ENCODE assay signal across 9 mouse cellular contexts in the genomic region with DNA sequence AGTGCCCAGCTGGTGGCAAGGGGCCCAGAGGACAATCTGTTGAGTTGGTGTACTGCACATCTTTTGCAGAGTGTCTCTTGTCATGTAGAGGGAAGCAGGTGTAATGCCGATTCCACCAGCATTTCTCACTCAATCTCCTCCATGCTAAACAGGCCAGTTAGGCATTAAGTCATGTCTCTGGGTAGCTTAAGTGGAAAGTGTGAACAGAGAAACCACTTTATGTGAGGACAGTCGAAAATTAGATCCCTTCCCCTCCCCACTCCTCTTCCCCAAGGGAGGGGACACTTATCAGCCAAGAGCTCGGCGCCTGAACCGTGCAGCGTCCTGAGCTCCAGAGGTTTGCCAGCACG. TPM values are rescaled to one million over a fixed set of nuclear protein-coding genes. Genes with fewer than 3 reads are reported as not detected.
A peak's percentile ranks its signal among the peaks of the same experiment; 100 is the strongest.
DNase-seq lines count a peak whose midpoint lies in the region; ATAC-seq and TF ChIP-seq lines count a peak whose summit lies in the region.
"Had no signal": no experiment of that assay in that cellular context is flagged by ENCODE, and none has a peak within 500 bp of the region (broad histone marks: within the 10 kb centered on the region; RNA-seq: fewer than 3 reads in every experiment).

No protein-coding gene starts in this region.

- no peak overlapping the region for H3K27ac ChIP-seq in heart, embryonic 14.5 days (replicated peaks in 1 of 2; ENCODE audit: control insufficient read depth in 1 of 2, insufficient read depth in 1 of 2, low read depth in 2 of 2, low read length in 2 of 2)
- no peak overlapping the region for H3K27ac ChIP-seq in hindbrain, embryonic 14.5 days
- H3K27ac ChIP-seq in midbrain, embryonic 12.5 days (replicated peaks): no peak overlapping the region

- intact Hi-C loops in heart, postnatal 25 days (cut with DNase I): no loop called here

- H3K9me3 ChIP-seq in heart, embryonic 14.5 days (ENCODE audit: control insufficient read depth, low read length): no peaks in the 10 kb centered on the region
- no peaks in the 10 kb centered on the region for H3K9me3 ChIP-seq in hindbrain, embryonic 14.5 days (ENCODE audit: control insufficient read depth, low read length)
- no peaks in the 10 kb centered on the region for H3K9me3 ChIP-seq in midbrain, embryonic 12.5 days

- no peak for DNase-seq in heart, postnatal 25 days (ENCODE audit: low spot score)
- peak; percentile 58 for DNase-seq in brain, embryonic 14.5 days (ENCODE audit: low read depth)
- no peak for DNase-seq in hindbrain, embryonic 14.5 days (ENCODE audit: low spot score)
- DNase-seq in thymus, postnatal 0 days (ENCODE audit: low spot score): no peak
- no peak for DNase-seq in MN1 (ENCODE audit: low spot score)
- no peak for DNase-seq in retina, embryonic 14.5 days (ENCODE audit: low spot score)
- DNase-seq: adrenal gland, adult 8-10 months had no signal

- WGBS in heart, embryonic 14.5 days: 9% methylated on average over 7 of the region's 7 CpGs
- 2% methylated on average over 7 of the region's 7 CpGs for WGBS in hindbrain, embryonic 14.5 days
- WGBS in midbrain, embryonic 12.5 days: 4% methylated on average over 7 of the region's 7 CpGs

- H3K27me3 ChIP-seq in heart, embryonic 14.5 days (ENCODE audit: control insufficient read depth, insufficient read depth, low read length): peaks cover 56% of the 10 kb centered on the region
- peaks cover 70% of the 10 kb centered on the region for H3K27me3 ChIP-seq in hindbrain, embryonic 14.5 days (ENCODE audit: control insufficient read depth, insufficient read depth, low read length)
- peaks cover 62% of the 10 kb centered on the region for H3K27me3 ChIP-seq in midbrain, embryonic 12.5 days

- no peak for ATAC-seq in heart, embryonic 14.5 days (ENCODE audit: insufficient number of reproducible peaks, insufficient read depth, low FRiP score, low read depth)
- ATAC-seq in hindbrain, embryonic 14.5 days (ENCODE audit: low FRiP score): 0 out of 2 replicates have a peak, but pooled peaks have one; percentile 7
- peak; percentile 8; the same call in 1 of the 2 replicates for ATAC-seq in midbrain, embryonic 12.5 days (ENCODE audit: low FRiP score, low read depth)

- H3K4me2 ChIP-seq in heart, embryonic 14.5 days (ENCODE audit: low read length): peak overlapping the region; percentile 68
- peak overlapping the region; percentile 94 for H3K4me2 ChIP-seq in hindbrain, embryonic 14.5 days (replicated peaks)
- peak overlapping the region; percentile 91 for H3K4me2 ChIP-seq in midbrain, embryonic 12.5 days (replicated peaks)

- H3K36me3 ChIP-seq in heart, embryonic 14.5 days (ENCODE audit: control insufficient read depth, insufficient read depth, low read length): peaks cover 6% of the 10 kb centered on the region
- peaks cover 4% of the 10 kb centered on the region; the same call in 1 of the 2 replicates for H3K36me3 ChIP-seq in hindbrain, embryonic 14.5 days (replicated peaks; ENCODE audit: control insufficient read depth, insufficient read depth)
- no peaks in the 10 kb centered on the region for H3K36me3 ChIP-seq in midbrain, embryonic 12.5 days

- no peak for TF ChIP-seq POLR2A in brain, embryonic 14.5 days (IDR thresholded peaks at IDR 0.05; ENCODE audit: borderline replicate concordance, extremely low read depth, insufficient read depth, insufficient read length, poor library complexity, severe bottlenecking)

- peak overlapping the region; percentile 38 to 50 for H3K4me3 ChIP-seq in heart, embryonic 14.5 days (ENCODE audit: control insufficient read depth in 1 of 2, insufficient read depth in 1 of 2, low read depth in 1 of 2, low read length in 2 of 2)
- H3K4me3 ChIP-seq in hindbrain, embryonic 14.5 days (replicated peaks; ENCODE audit: low read length): peak overlapping the region; percentile 55
- H3K4me3 ChIP-seq in midbrain, embryonic 12.5 days: peak overlapping the region; percentile 54

- H3K9ac ChIP-seq in heart, embryonic 14.5 days (ENCODE audit: low read length): no peak overlapping the region
- peak overlapping the region; percentile 56; the same call in 1 of the 2 replicates for H3K9ac ChIP-seq in hindbrain, embryonic 14.5 days
- H3K9ac ChIP-seq in midbrain, embryonic 12.5 days (replicated peaks): no peak overlapping the region

- no peak for TF ChIP-seq CTCF in brain, embryonic 14.5 days (IDR thresholded peaks at IDR 0.05; ENCODE audit: borderline replicate concordance, extremely low read depth, insufficient read depth, insufficient read length)

- peaks cover 4 to 20% of the 10 kb centered on the region in 2 experiments for H3K4me1 ChIP-seq in heart, embryonic 14.5 days (ENCODE audit: control insufficient read depth in 2 of 2, insufficient read depth in 2 of 2, low read length in 2 of 2)
- H3K4me1 ChIP-seq in hindbrain, embryonic 14.5 days (replicated peaks; ENCODE audit: control insufficient read depth, insufficient read depth, low read length): peaks cover 25% of the 10 kb centered on the region
- peaks cover 24% of the 10 kb centered on the region for H3K4me1 ChIP-seq in midbrain, embryonic 12.5 days

RNA-seq across cellular contexts. Expression of a gene that starts 0.7 kb away (rescaled TPM):
- polyA plus RNA-seq in heart, embryonic 14.5 days (2014; fragmentation: Nextera tagmentation; extraction: Ambion mirVana): not detected in 2 replicates
- not detected for total RNA-seq in heart, postnatal 25 days (2021)
- polyA plus RNA-seq in brain, embryonic 14.5 days (2012; rRNA removed): 1.1 and 2.0 TPM in 2 replicates
- 0.90 and 1.7 TPM in 2 replicates for polyA plus RNA-seq in hindbrain, embryonic 14.5 days (2014; fragmentation: Nextera tagmentation; extraction: Ambion mirVana)
- 0.34 and 1.2 TPM in 2 replicates for polyA plus RNA-seq in midbrain, embryonic 12.5 days (2016; fragmentation: Nextera tagmentation; extraction: Ambion mirVana)
- polyA plus RNA-seq in thymus, postnatal 0 days (2015; fragmentation: Nextera tagmentation; extraction: Ambion mirVana): 0.09 and 0.25 TPM in 2 replicates

RNA-seq across cellular contexts. Expression of a gene that starts 33.5 kb away (rescaled TPM):
- 0.16 TPM in 1 of 2 replicates, not detected in the other for polyA plus RNA-seq in heart, embryonic 14.5 days (2014; fragmentation: Nextera tagmentation; extraction: Ambion mirVana)
- total RNA-seq in heart, postnatal 25 days (2021): not detected
- 0.07 TPM in 1 of 2 replicates, not detected in the other for polyA plus RNA-seq in brain, embryonic 14.5 days (2012; rRNA removed)
- polyA plus RNA-seq in hindbrain, embryonic 14.5 days (2014; fragmentation: Nextera tagmentation; extraction: Ambion mirVana): not detected in 2 replicates
- polyA plus RNA-seq in midbrain, embryonic 12.5 days (2016; fragmentation: Nextera tagmentation; extraction: Ambion mirVana): not detected in 2 replicates
- not detected in 2 replicates for polyA plus RNA-seq in thymus, postnatal 0 days (2015; fragmentation: Nextera tagmentation; extraction: Ambion mirVana)
- total RNA-seq: adrenal gland, adult 8-10 months had no signal
